Mouse (Mus musculus): Measurements from ENCODE around the gene Dgkh.

GRCm38 (mm10) chr14:78568410-78568809, 164.2 kb downstream of the Dgkh start:
- TF ChIP-seq POLR2A (IDR thresholded peaks at IDR 0.05; ENCODE audit: insufficient read length, low read depth), result no peak
- TF ChIP-seq MYOD1 (IDR thresholded peaks at IDR 0.05; ENCODE audit: control insufficient read depth in 1 of 3, insufficient read length in 2 of 3, low read depth in 2 of 3), result no peak
- TF ChIP-seq MYOG (IDR thresholded peaks at IDR 0.05; ENCODE audit: control insufficient read depth in 1 of 3, insufficient read depth in 1 of 3, insufficient read length in 2 of 3, low read depth in 2 of 3), result no peak
- TF ChIP-seq MAX (IDR thresholded peaks at IDR 0.05; ENCODE audit: low read depth), result no peak
- TF ChIP-seq TCF12 (IDR thresholded peaks at IDR 0.05; ENCODE audit: insufficient read depth, poor library complexity, severe bottlenecking), result no peak
- TF ChIP-seq USF1 (IDR thresholded peaks at IDR 0.05; ENCODE audit: low read depth), result no peak
- TF ChIP-seq TCF3 (IDR thresholded peaks at IDR 0.05; ENCODE audit: insufficient read length, low read depth), result no peak
- no peak for TF ChIP-seq CEBPB (IDR thresholded peaks at IDR 0.05; ENCODE audit: insufficient read depth, poor library complexity, severe bottlenecking)
- TF ChIP-seq POLR2AphosphoS2 (IDR thresholded peaks at IDR 0.05; ENCODE audit: insufficient read length, low read depth), result no peak
- TF ChIP-seq SRF (IDR thresholded peaks at IDR 0.05; ENCODE audit: control insufficient read depth, insufficient read length, low read depth), result no peak
- TF ChIP-seq E2F4 (IDR thresholded peaks at IDR 0.05; ENCODE audit: insufficient read depth), result no peak
- TF ChIP-seq REST (IDR thresholded peaks at IDR 0.05; ENCODE audit: insufficient read depth, insufficient read length), result no peak

All from myocyte (in vitro differentiated cells).